Mouse (Mus musculus) cortical plate, adult 2 months (tissue): ENCODE measurements at regions not wholly inside any gene's neighbourhood (a gene's known extent, or its start where the extent isn't known, plus 50 kb on each side); places are given as distances from the start of the nearest gene placed in this dataset.

Experiments used
- CTCF ChIP-seq: fragments of 200-500 bp; IDR thresholded peaks from 2 replicates; pipeline ENCODE4 v1.5.1; 2011; ENCODE audit warnings: mild to moderate bottlenecking, control low read depth, low read length; ENCODE audit not compliant: insufficient read depth; ENCODE audit errors: extremely low read depth
- POLR2A ChIP-seq: fragments of 200-500 bp; IDR thresholded peaks from 2 replicates; pipeline ENCODE4 v1.6.1; 2011; ENCODE audit warnings: mild to moderate bottlenecking, low read length, control low read depth; ENCODE audit not compliant: insufficient read depth; ENCODE audit errors: extremely low read depth

DNA sequence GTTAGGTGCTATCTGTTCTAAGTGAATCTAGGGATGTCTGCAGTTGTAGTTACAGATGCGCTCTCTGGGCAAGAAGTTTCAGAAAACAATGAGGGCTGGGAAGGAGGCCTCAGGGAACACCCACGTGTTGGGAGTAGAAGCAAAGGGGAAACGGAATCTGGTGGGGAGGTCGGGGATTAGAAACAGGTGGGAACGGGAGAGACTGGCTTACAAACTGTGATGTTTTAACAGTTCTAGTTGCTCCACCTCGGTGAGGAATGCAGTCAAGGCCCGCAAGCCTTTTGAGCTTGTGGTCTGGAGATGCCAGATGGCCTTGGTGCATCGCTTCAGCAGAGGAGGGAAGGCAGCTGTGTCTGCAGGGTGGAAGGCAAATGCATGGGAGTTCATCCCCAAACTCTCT is 242.7 kb upstream of the Ttc29 start:
- TF ChIP-seq CTCF (no peak), POLR2A (no peak)
